Mouse (Mus musculus): ENCODE measurements around the gene Prss56.

Prss56 gene

GRCm38 (mm10) chr1:87232197-87232596 lies 49.1 kb downstream of the Prss56 start:
- no peak for DNase-seq (ENCODE audit: low spot score)
